Comparison of ENCODE assay signal across 13 mouse cellular contexts in the genomic region with DNA sequence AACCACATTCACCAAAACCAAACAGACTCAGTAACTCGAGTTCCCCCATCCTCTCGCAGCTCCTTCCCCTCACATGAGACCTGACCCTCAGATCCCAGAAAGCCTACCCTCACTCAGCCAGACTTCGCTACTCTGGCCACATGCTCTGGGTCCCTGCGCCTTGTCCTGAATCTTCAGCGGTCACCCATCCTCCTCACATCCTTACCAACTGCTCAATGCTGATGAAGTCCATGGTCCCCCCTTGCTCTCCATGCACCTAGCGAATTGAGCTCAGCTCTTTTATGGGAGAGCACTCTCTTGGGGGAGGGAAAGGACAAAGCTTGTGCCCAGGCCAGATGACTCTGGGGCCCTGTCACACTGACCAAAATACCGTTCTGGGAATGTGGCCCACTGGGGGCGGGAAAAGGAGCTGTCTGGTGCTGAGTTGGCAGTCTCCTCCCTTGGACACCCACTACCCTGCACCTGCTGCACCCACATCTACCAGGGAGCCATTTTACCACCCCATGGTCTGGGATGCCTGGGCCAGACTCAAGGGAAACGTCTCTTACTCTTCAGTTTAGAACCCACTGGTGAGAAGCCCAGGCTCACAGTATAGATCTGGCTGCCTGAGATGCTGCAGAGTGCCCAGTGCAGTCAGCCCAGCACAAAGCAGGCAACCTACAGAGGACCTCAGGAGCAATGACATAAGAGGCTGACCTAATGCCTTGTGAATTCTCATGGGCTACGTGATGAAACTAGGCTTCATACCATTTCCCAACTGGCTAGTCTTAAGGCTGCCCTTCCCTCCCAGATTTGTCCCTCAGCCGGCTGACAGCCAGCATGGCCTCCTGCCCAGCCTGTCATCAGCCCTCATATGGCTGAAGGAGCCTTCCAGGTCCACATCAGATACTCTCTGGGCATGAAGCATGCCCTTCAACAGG. TPM values are rescaled to one million over a fixed set of nuclear protein-coding genes. Genes with fewer than 3 reads are reported as not detected.
DNase-seq lines count a peak whose midpoint lies in the region; ATAC-seq lines count a peak whose summit lies in the region.
"Had no signal": no experiment of that assay in that cellular context is flagged by ENCODE, and none has a peak within 500 bp of the region (broad histone marks: within the 10 kb centered on the region; RNA-seq: fewer than 3 reads in every experiment).

No protein-coding gene starts in this region.

- peak; percentile 51 to 73 for DNase-seq in lung, adult 18-20 months
- no peak for DNase-seq in lung, postnatal 25 days (ENCODE audit: low spot score)
- DNase-seq in cerebellum, postnatal 36 days = peak; percentile 69 to 72
- DNase-seq in layer of hippocampus, adult 18-20 months (ENCODE audit: low spot score in 2 of 2) = no peak
- no peak for DNase-seq in frontal cortex, postnatal 25 days (ENCODE audit: low spot score in 2 of 2)
- no peak for DNase-seq in right cerebral cortex, postnatal 14 days
- DNase-seq: thymus, postnatal 4 days had no signal

- H3K4me2 ChIP-seq in heart, embryonic 14.5 days (ENCODE audit: low read length) = peak overlapping the region; percentile 32
- H3K4me2 ChIP-seq: forebrain, embryonic 15.5 days had no signal

- H3K4me3 ChIP-seq in heart, embryonic 14.5 days (ENCODE audit: control insufficient read depth in 1 of 2, insufficient read depth in 1 of 2, low read depth in 1 of 2, low read length in 2 of 2) = no peak overlapping the region
- H3K4me3 ChIP-seq: forebrain, embryonic 15.5 days had no signal

- no peaks in the 10 kb centered on the region for H3K27me3 ChIP-seq in heart, embryonic 14.5 days (ENCODE audit: control insufficient read depth, insufficient read depth, low read length)
- H3K27me3 ChIP-seq: forebrain, embryonic 15.5 days had no signal

- WGBS in heart, embryonic 14.5 days = 54% methylated on average over 11 of the region's 11 CpGs

- H3K27ac ChIP-seq in heart, embryonic 14.5 days (replicated peaks in 1 of 2; ENCODE audit: control insufficient read depth in 1 of 2, insufficient read depth in 1 of 2, low read depth in 2 of 2, low read length in 2 of 2) = peak overlapping the region; percentile 75 to 93
- H3K27ac ChIP-seq: forebrain, embryonic 15.5 days had no signal

- peaks cover 49 to 63% of the 10 kb centered on the region in 2 experiments for H3K4me1 ChIP-seq in heart, embryonic 14.5 days (ENCODE audit: control insufficient read depth in 2 of 2, insufficient read depth in 2 of 2, low read length in 2 of 2)

- ATAC-seq in heart, embryonic 14.5 days (ENCODE audit: insufficient number of reproducible peaks, insufficient read depth, low FRiP score, low read depth) = peak; percentile 43; the same call in 1 of the 2 replicates
- no peak for ATAC-seq in monocyte, adult 5-6 weeks (replicated peaks; ENCODE audit: insufficient number of reproducible peaks, low FRiP score, low TSS enrichment, poor library complexity, severe bottlenecking)
- ATAC-seq: forebrain, embryonic 15.5 days had no signal

- H3K9ac ChIP-seq in heart, embryonic 14.5 days (ENCODE audit: low read length) = peak overlapping the region; percentile 45
- H3K9ac ChIP-seq: forebrain, embryonic 15.5 days had no signal

- no peaks in the 10 kb centered on the region for H3K9me3 ChIP-seq in heart, embryonic 14.5 days (ENCODE audit: control insufficient read depth, low read length)
- H3K9me3 ChIP-seq: forebrain, embryonic 15.5 days had no signal

- H3K36me3 ChIP-seq in heart, embryonic 14.5 days (ENCODE audit: control insufficient read depth, insufficient read depth, low read length) = peaks cover 37% of the 10 kb centered on the region

RNA-seq across cellular contexts. Expression of a gene that starts 0.9 kb away (rescaled TPM):
- 18.9 and 19.4 TPM in 2 replicates for polyA plus RNA-seq in heart, embryonic 14.5 days (2014; fragmentation: Nextera tagmentation; extraction: Ambion mirVana)
- 9.4 to 21.2 TPM (median 19.1 TPM) in 3 replicates for total RNA-seq in monocyte, adult 5-6 weeks (2017)
- total RNA-seq in layer of hippocampus, adult 18-20 months (2021) = 1 to 10 TPM; 5.1 to 6.8 TPM

RNA-seq across cellular contexts. Expression of a gene that starts 3.5 kb away (rescaled TPM):
- not detected in 2 replicates for polyA plus RNA-seq in heart, embryonic 14.5 days (2014; fragmentation: Nextera tagmentation; extraction: Ambion mirVana)
- total RNA-seq in monocyte, adult 5-6 weeks (2017) = not detected in 3 replicates
- total RNA-seq in layer of hippocampus, adult 18-20 months (2021) = not detected
- total RNA-seq: ES-E14 had no signal
- polyA plus RNA-seq: forebrain, embryonic 15.5 days; kidney, postnatal 0 days; small intestine, adult 2 months had no signal

RNA-seq across cellular contexts. Expression of a gene that starts 11.5 kb away (rescaled TPM):
- polyA plus RNA-seq in heart, embryonic 14.5 days (2014; fragmentation: Nextera tagmentation; extraction: Ambion mirVana) = 27.2 and 29.0 TPM in 2 replicates
- 4.9 to 7.9 TPM (median 7.6 TPM) in 3 replicates for total RNA-seq in monocyte, adult 5-6 weeks (2017)
- 10 to 100 TPM; 11.1 TPM for total RNA-seq in layer of hippocampus, adult 18-20 months (2021)

RNA-seq across cellular contexts. Expression of a gene that starts 22.4 kb away (rescaled TPM):
- 1.3 and 1.6 TPM in 2 replicates for polyA plus RNA-seq in heart, embryonic 14.5 days (2014; fragmentation: Nextera tagmentation; extraction: Ambion mirVana)
- total RNA-seq in monocyte, adult 5-6 weeks (2017) = 7.7 to 16.7 TPM (median 7.8 TPM) in 3 replicates
- total RNA-seq in layer of hippocampus, adult 18-20 months (2021) = 10 to 100 TPM in 1 of 2 experiments, 1 to 10 TPM in 1; 9.7 to 10.6 TPM

RNA-seq across cellular contexts. Expression of a gene that starts 24.1 kb away (rescaled TPM):
- 3.7 and 3.9 TPM in 2 replicates for polyA plus RNA-seq in heart, embryonic 14.5 days (2014; fragmentation: Nextera tagmentation; extraction: Ambion mirVana)
- total RNA-seq in monocyte, adult 5-6 weeks (2017) = 3.9 to 11.4 TPM (median 6.2 TPM) in 3 replicates
- total RNA-seq in layer of hippocampus, adult 18-20 months (2021) = 10 to 100 TPM; 40.8 to 41.3 TPM

Comparison
In these comparisons a context has a peak if more than half of its experiments do, and no peak if none do; other contexts are left out.
1. DNase-seq: peak in lung, adult 18-20 months (2 of 2) and cerebellum, postnatal 36 days (2 of 2); none in lung, postnatal 25 days (single experiment), layer of hippocampus, adult 18-20 months (0 of 2), frontal cortex, postnatal 25 days (0 of 2) and right cerebral cortex, postnatal 14 days (single experiment).